Mouse (Mus musculus): ENCODE data around the gene Max.

DNA sequence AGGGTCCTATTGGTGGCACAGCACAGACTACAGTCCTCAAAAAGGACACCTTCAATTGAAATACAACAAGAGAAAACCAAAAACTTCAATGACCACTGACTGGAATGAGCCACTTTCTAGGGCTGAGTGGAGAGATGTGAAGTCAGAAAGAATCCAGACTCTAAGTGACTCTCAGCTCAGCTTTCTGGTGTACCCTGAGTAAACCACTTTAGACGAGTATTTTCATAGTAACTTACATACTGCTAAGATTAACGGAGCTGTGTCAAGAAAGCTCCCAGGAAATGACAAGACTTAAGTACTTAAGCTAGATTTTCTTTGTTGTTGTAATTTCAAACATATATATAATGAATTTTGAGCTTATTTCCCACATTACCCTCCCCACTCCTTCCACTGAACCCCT is 13.8 kb downstream of the Max start:
- TF ChIP-seq POLR2A (IDR thresholded peaks at IDR 0.05; ENCODE audit: borderline replicate concordance, control insufficient read depth, low read depth, low read length) (no peak), CTCF (IDR thresholded peaks at IDR 0.05; ENCODE audit: control insufficient read depth, insufficient read depth, low read length) (no peak)
